In the genomic region with DNA sequence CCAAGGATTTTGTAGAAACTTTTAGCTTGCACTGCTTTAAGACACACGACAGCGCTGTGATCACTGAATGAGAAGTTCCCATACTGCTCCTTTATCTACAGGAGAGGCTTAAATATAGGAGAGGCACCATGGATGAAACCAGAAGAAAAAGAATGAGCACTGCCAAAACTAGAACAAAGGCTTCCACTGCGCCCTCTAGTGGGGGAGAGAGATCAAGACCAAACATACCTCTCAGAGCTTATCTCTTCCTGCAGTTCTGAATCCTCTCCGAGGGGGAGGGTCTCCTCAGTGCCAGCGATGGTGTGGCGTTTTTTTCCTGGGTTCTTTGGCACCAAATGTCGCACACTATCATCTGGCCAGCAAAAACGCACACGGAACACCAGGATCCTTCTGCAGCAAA, we compare ENCODE assay signal across 10 mouse cellular contexts. TPM values are rescaled to one million over a fixed set of nuclear protein-coding genes. Genes with fewer than 3 reads are reported as not detected.
DNase-seq lines count a peak whose midpoint lies in the region; ATAC-seq and TF ChIP-seq lines count a peak whose summit lies in the region.
"Had no signal": no experiment of that assay in that cellular context is flagged by ENCODE, and none has a peak within 500 bp of the region (broad histone marks: within the 10 kb centered on the region; RNA-seq: fewer than 3 reads in every experiment).

No protein-coding gene starts in this region.

- H3K9ac ChIP-seq in heart, adult 2 months (ENCODE audit: low read depth, low read length) = no peak overlapping the region
- H3K9ac ChIP-seq in midbrain, postnatal 0 days (replicated peaks; ENCODE audit: low read length, poor library complexity, severe bottlenecking) = no peak overlapping the region
- H3K9ac ChIP-seq in midbrain, embryonic 11.5 days (ENCODE audit: low read length) = no peak overlapping the region
- H3K9ac ChIP-seq: liver, embryonic 13.5 days had no signal

- H3K4me3 ChIP-seq in heart, adult 2 months = no peak overlapping the region
- H3K4me3 ChIP-seq in midbrain, postnatal 0 days (ENCODE audit: low read depth, low read length) = no peak overlapping the region
- H3K4me3 ChIP-seq in midbrain, embryonic 11.5 days (ENCODE audit: low read depth, low read length) = no peak overlapping the region
- H3K4me3 ChIP-seq: liver, embryonic 13.5 days had no signal

- no peak overlapping the region for H3K4me2 ChIP-seq in midbrain, postnatal 0 days (ENCODE audit: low read depth, low read length, poor library complexity, severe bottlenecking)
- no peak overlapping the region for H3K4me2 ChIP-seq in midbrain, embryonic 11.5 days
- H3K4me2 ChIP-seq: liver, embryonic 13.5 days had no signal

- no peak for TF ChIP-seq POLR2A in heart, adult 2 months (IDR thresholded peaks at IDR 0.05; ENCODE audit: insufficient read depth, low read depth, low read length)

- no peaks in the 10 kb centered on the region for H3K36me3 ChIP-seq in heart, adult 2 months (ENCODE audit: control insufficient read depth, insufficient read depth, low read length)
- no peaks in the 10 kb centered on the region for H3K36me3 ChIP-seq in midbrain, postnatal 0 days (ENCODE audit: insufficient read depth, low read length)
- H3K36me3 ChIP-seq in midbrain, embryonic 11.5 days (ENCODE audit: control insufficient read depth, insufficient read depth, low read length) = no peaks in the 10 kb centered on the region
- H3K36me3 ChIP-seq: liver, embryonic 13.5 days had no signal

- H3K79me2 ChIP-seq in heart, adult 2 months (replicated peaks; ENCODE audit: control insufficient read depth, insufficient read depth, low read length) = no peaks in the 10 kb centered on the region

- no peak overlapping the region for H3K27ac ChIP-seq in heart, adult 2 months
- H3K27ac ChIP-seq in midbrain, postnatal 0 days (ENCODE audit: low read depth, low read length) = no peak overlapping the region
- no peak overlapping the region for H3K27ac ChIP-seq in midbrain, embryonic 11.5 days (ENCODE audit: low read depth, low read length)
- H3K27ac ChIP-seq: liver, embryonic 13.5 days had no signal

- DNase-seq in heart, adult 2 months = no peak
- no peak for DNase-seq in heart, postnatal 36 days
- peak; percentile 4 for DNase-seq in midbrain, postnatal 0 days (ENCODE audit: low spot score)
- DNase-seq in midbrain, embryonic 11.5 days (ENCODE audit: low spot score, missing footprints) = no peak
- DNase-seq in embryo, embryonic 9.5 days (ENCODE audit: extremely low spot score) = peak; percentile 3
- DNase-seq in urinary bladder, postnatal 10 days (ENCODE audit: low spot score) = no peak
- DNase-seq in urinary bladder, postnatal 4 days (ENCODE audit: low spot score in 2 of 2) = no peak
- DNase-seq: liver, embryonic 13.5 days had no signal

- no peaks in the 10 kb centered on the region for H3K4me1 ChIP-seq in heart, adult 2 months (ENCODE audit: control insufficient read depth, insufficient read depth, low read length)
- no peaks in the 10 kb centered on the region for H3K4me1 ChIP-seq in midbrain, postnatal 0 days (ENCODE audit: insufficient read depth, low read length)
- no peaks in the 10 kb centered on the region for H3K4me1 ChIP-seq in midbrain, embryonic 11.5 days (ENCODE audit: control insufficient read depth, insufficient read depth, low read length)
- H3K4me1 ChIP-seq: liver, embryonic 13.5 days had no signal

- H3K9me3 ChIP-seq in midbrain, postnatal 0 days (ENCODE audit: low read length) = no peaks in the 10 kb centered on the region
- H3K9me3 ChIP-seq in midbrain, embryonic 11.5 days (ENCODE audit: control insufficient read depth, low read length) = no peaks in the 10 kb centered on the region

- no peak for ATAC-seq in midbrain, postnatal 0 days (ENCODE audit: low FRiP score)
- ATAC-seq in midbrain, embryonic 11.5 days (ENCODE audit: low FRiP score) = no peak
- ATAC-seq in granulocyte monocyte progenitor cell, adult 5-6 weeks (replicated peaks; ENCODE audit: poor library complexity, severe bottlenecking) = no peak

- 58% methylated on average over 9 of the region's 9 CpGs for WGBS in heart, adult 2 months
- 69% methylated on average over 9 of the region's 9 CpGs for WGBS in midbrain, postnatal 0 days
- WGBS in midbrain, embryonic 11.5 days = 73% methylated on average over 9 of the region's 9 CpGs

- peak; percentile 43 for TF ChIP-seq CTCF in heart, adult 2 months (IDR thresholded peaks at IDR 0.05)
- TF ChIP-seq CTCF in midbrain, postnatal 0 days (IDR thresholded peaks at IDR 0.05) = peak; percentile 22

- intact Hi-C loops in heart, adult 2 months (cut with DNase I) = no loop called here
- intact Hi-C loops in heart, postnatal 36 days (cut with DNase I) = no loop called here

- H3K27me3 ChIP-seq in heart, adult 2 months (ENCODE audit: control insufficient read depth, insufficient read depth, low read length) = no peaks in the 10 kb centered on the region
- H3K27me3 ChIP-seq in midbrain, postnatal 0 days (ENCODE audit: insufficient read depth, low read length) = no peaks in the 10 kb centered on the region
- no peaks in the 10 kb centered on the region for H3K27me3 ChIP-seq in midbrain, embryonic 11.5 days (ENCODE audit: control insufficient read depth, insufficient read depth, low read length)
- H3K27me3 ChIP-seq: liver, embryonic 13.5 days had no signal

- no peak for TF ChIP-seq EP300 in heart, adult 2 months (IDR thresholded peaks at IDR 0.05; ENCODE audit: insufficient read depth, low read depth, low read length)

RNA-seq across cellular contexts. Expression of gene Vmn2r6, which starts 22.0 kb away (rescaled TPM):
- not detected for total RNA-seq in heart, adult 2 months (2021)
- polyA plus RNA-seq in heart, adult 2 months (2012; rRNA removed) = not detected in 2 replicates
- total RNA-seq in heart, postnatal 36 days (2021) = not detected
- not detected in 2 replicates for total RNA-seq in midbrain, postnatal 0 days (2014; rRNA removed)
- not detected in 2 replicates for polyA plus RNA-seq in midbrain, postnatal 0 days (2015; fragmentation: Nextera tagmentation; extraction: Ambion mirVana)
- polyA plus RNA-seq in midbrain, embryonic 11.5 days (2014; fragmentation: Nextera tagmentation; extraction: Ambion mirVana) = not detected in 2 replicates
- total RNA-seq in granulocyte monocyte progenitor cell, adult 5-6 weeks (2014; fragmentation: Nextera tagmentation) = not detected in 2 replicates
- total RNA-seq in granulocyte monocyte progenitor cell, adult 5-6 weeks (2017) = not detected in 2 replicates
- total RNA-seq: heart, adult 18-20 months had no signal
- polyA plus RNA-seq: liver, embryonic 13.5 days had no signal

Comparison
In these comparisons a context has a peak if more than half of its experiments do, and no peak if none do; other contexts are left out.
1. DNase-seq: peak in midbrain, postnatal 0 days (single experiment) and embryo, embryonic 9.5 days (single experiment); none in heart, adult 2 months (0 of 2), heart, postnatal 36 days (0 of 2), midbrain, embryonic 11.5 days (single experiment), urinary bladder, postnatal 10 days (single experiment) and urinary bladder, postnatal 4 days (0 of 2).